Mouse (Mus musculus) lung, embryonic 16.5 days (tissue): ENCODE measurements at regions not wholly inside any gene's neighbourhood (a gene's known extent, or its start where the extent isn't known, plus 50 kb on each side); places are given as distances from the start of the nearest gene placed in this dataset.

Experiments used
- ATAC-seq: fragments of 200-750 bp; cut with Nextera tagmentation; 2 replicates; pipeline ENCODE4 v1.8.0; 2017; ENCODE audit warnings: low read depth, mild to moderate bottlenecking, moderate library complexity
- H3K27ac ChIP-seq: fragments of 300-500 bp; sonication (generic); 2 replicates; pipeline ENCODE4 v1.5.1; 2014; ENCODE audit warnings: mild to moderate bottlenecking, control low read depth, low read length
- H3K27me3 ChIP-seq: fragments of 300-500 bp; sonication (generic); 2 replicates; pipeline ENCODE4 v1.6.1; 2014; ENCODE audit warnings: low read depth, low read length, mixed read lengths; ENCODE audit not compliant: control insufficient read depth, insufficient read depth
- H3K36me3 ChIP-seq: fragments of 300-500 bp; sonication (generic); 2 replicates; pipeline ENCODE4 v1.6.1; 2014; ENCODE audit warnings: low read length; ENCODE audit not compliant: control insufficient read depth, insufficient read depth
- H3K4me1 ChIP-seq: fragments of 300-500 bp; sonication (generic); replicated peaks from 2 replicates; pipeline ENCODE4 v1.6.1; 2014; ENCODE audit warnings: low read length, mixed read lengths; ENCODE audit not compliant: control insufficient read depth, insufficient read depth
- H3K4me2 ChIP-seq: fragments of 300-500 bp; sonication (generic); 2 replicates; pipeline ENCODE4 v1.6.1; 2014; ENCODE audit warnings: low read depth, low read length, control low read depth
- H3K4me3 ChIP-seq: fragments of 300-500 bp; sonication (generic); 2 replicates; pipeline ENCODE4 v1.5.1; 2014; ENCODE audit warnings: mild to moderate bottlenecking, low read length, control low read depth
- H3K9ac ChIP-seq: fragments of 300-500 bp; sonication (generic); 2 replicates; pipeline ENCODE4 v1.6.1; 2014; ENCODE audit warnings: low read length, control low read depth
- H3K9me3 ChIP-seq: fragments of 300-500 bp; sonication (generic); 2 replicates; pipeline ENCODE4 v1.6.1; 2016; ENCODE audit warnings: low read length; ENCODE audit not compliant: control insufficient read depth
- WGBS: fragments of 180-500 bp; shearing (Covaris S2); extraction: QIAGEN DNeasy Blood & Tissue Kit; methylation state at CpG from one replicate; pipeline ENCODE4 v1.1.7; 2014; 5-methylcytosine and 5-hydroxymethylcytosine counted together

GRCm38 (mm10) chr8:25443552-25443951, 619.4 kb upstream of the Adam5 start:
- H3K9me3 ChIP-seq: no peaks in the 10 kb centered on the region
- no peak overlapping the region for H3K27ac ChIP-seq
- H3K27me3 ChIP-seq: no peaks in the 10 kb centered on the region
- no peak for ATAC-seq
- no peaks in the 10 kb centered on the region for H3K36me3 ChIP-seq
- WGBS: 59% methylated on average over 5 of the region's 5 CpGs
- H3K4me3 ChIP-seq: no peak overlapping the region
- peaks cover 8% of the 10 kb centered on the region for H3K4me1 ChIP-seq
- H3K9ac ChIP-seq: no peak overlapping the region
- no peak overlapping the region for H3K4me2 ChIP-seq

GRCm38 (mm10) chr8:25441057-25441441, 616.9 kb upstream of the Adam5 start:
- Histone ChIP-seq H3K27me3 (no peaks in the 10 kb centered on the region), H3K36me3 (no peaks in the 10 kb centered on the region), H3K4me2 (peak overlapping the region; percentile 43), H3K9me3 (no peaks in the 10 kb centered on the region), H3K4me1 (peaks cover 8% of the 10 kb centered on the region), H3K27ac (no peak overlapping the region), H3K4me3 (peak overlapping the region; percentile 3; the same call in 1 of the 2 replicates), H3K9ac (0 out of 2 replicates have a peak overlapping the region, but pooled peaks have one; percentile 5)
- ATAC-seq: no peak
- 20% methylated on average over 6 of the region's 6 CpGs for WGBS

DNA sequence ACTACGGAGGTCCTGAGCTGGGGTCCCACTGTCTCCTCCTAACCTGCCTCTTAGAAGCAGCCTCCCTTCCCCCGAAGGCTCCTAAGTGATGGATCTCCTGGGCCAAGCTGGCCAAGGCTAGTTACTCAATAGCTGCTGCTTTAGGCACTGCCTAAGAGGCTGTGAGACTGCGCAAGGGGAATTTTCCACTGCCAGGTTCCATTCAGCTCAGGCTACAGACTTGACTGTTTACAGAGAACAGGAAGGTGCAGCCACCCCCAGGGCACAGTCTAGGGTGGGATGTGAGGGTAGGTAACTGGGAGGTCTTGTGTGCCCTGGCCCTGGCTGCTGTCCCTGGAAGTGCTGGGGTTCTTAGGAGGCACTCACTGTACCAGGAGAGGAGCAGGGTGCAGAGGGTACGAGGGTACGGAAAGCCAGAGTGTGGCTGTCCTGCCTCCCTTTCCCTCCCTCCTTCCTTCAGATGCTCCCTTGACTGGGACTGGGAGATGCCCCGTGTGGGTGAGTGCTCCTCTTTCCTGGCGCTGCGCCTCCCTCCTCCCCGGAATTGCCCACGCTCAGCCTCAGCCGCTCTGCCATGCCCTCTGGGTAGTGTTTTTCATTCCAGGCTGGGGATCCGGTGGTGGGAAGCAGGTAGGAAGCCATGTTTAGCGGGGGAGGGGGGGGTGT, 616.4 kb upstream of the Adam5 start:
- Histone ChIP-seq H3K27me3 (no peaks in the 10 kb centered on the region), H3K27ac (no peak overlapping the region), H3K4me1 (peaks cover 8% of the 10 kb centered on the region), H3K4me2 (peak overlapping the region; percentile 43), H3K4me3 (peak overlapping the region; percentile 3; the same call in 1 of the 2 replicates), H3K36me3 (no peaks in the 10 kb centered on the region), H3K9me3 (no peaks in the 10 kb centered on the region), H3K9ac (0 out of 2 replicates have a peak overlapping the region, but pooled peaks have one; percentile 5)
- 21% methylated on average over 12 of the region's 13 CpGs for WGBS
- peak; percentile 84 for ATAC-seq

DNA sequence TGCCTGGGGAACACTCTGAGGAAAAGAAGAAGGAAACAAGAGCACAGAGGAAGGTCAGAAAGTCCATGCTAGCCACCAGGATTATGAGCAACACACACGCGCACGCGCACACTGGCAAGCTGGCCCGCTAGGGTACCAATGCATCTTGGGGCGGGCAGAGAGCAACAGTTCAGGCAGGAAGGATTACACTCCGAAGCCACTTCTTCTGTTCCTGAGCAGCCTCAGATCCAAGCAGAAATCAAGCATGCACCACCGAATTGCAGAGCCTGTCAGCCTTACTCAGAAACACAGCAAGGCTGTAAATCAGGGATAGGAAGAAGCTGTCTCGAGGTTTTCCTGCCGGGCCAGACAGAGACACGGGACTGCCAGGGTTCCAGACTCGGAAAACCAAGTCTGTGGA, 615.8 kb upstream of the Adam5 start:
- peak; percentile 32; the same call in 1 of the 2 replicates for ATAC-seq
- 47% methylated on average over 12 of the region's 12 CpGs for WGBS

DNA sequence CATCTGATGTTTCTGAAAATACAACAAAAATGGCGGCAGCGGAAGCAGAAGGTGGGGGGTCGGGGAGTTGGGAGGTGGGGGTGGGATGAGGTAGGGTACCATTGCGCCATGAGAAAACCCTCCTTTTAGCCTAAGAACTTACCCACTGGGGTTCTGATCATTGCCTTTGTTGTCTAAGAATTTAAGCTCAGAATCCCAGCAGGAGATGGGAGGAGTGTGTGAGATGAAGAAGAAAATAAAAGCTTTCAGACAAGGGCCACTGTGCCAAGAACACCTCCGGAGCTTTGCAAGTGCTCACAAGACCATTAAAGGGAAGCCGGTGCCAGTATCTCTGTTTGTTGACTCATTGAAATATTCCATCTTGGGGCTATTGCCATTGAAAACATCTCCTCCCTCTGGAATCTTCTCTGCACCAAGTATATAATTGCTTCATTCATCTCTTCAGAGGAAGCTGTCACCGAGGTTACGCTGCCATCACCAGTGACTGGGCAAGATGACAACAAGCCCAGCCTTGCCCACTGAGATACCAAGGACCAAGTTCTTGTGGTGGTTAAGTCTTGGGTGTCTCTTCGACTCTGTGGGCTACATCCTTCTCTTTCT, 614.0 kb upstream of the Adam5 start:
- H3K9ac ChIP-seq: no peak overlapping the region
- no peak for ATAC-seq
- WGBS: 84% methylated on average over 9 of the region's 9 CpGs

More for the DNA sequence above, 615.8 kb upstream of the Adam5 start:
- H3K4me3 ChIP-seq: no peak overlapping the region
- H3K4me1 ChIP-seq: peaks cover 8% of the 10 kb centered on the region
- H3K9me3 ChIP-seq: no peaks in the 10 kb centered on the region
- no peak overlapping the region for H3K27ac ChIP-seq
- H3K27me3 ChIP-seq: no peaks in the 10 kb centered on the region
- H3K36me3 ChIP-seq: no peaks in the 10 kb centered on the region
- peak overlapping the region; percentile 43; the same call in 1 of the 2 replicates for H3K4me2 ChIP-seq
- no peak overlapping the region for H3K9ac ChIP-seq

GRCm38 (mm10) chr8:25437178-25437577, 613.0 kb upstream of the Adam5 start:
- Histone ChIP-seq H3K4me2 (no peak overlapping the region), H3K9me3 (no peaks in the 10 kb centered on the region), H3K4me1 (peaks cover 8% of the 10 kb centered on the region), H3K4me3 (no peak overlapping the region), H3K36me3 (no peaks in the 10 kb centered on the region), H3K27me3 (no peaks in the 10 kb centered on the region), H3K9ac (no peak overlapping the region), H3K27ac (no peak overlapping the region)
- 61% methylated on average over 4 of the region's 4 CpGs for WGBS
- no peak for ATAC-seq

More for the DNA sequence above, 614.0 kb upstream of the Adam5 start:
- Histone ChIP-seq H3K27me3 (no peaks in the 10 kb centered on the region), H3K9me3 (no peaks in the 10 kb centered on the region), H3K27ac (no peak overlapping the region), H3K4me3 (no peak overlapping the region), H3K4me1 (peaks cover 8% of the 10 kb centered on the region), H3K4me2 (no peak overlapping the region), H3K36me3 (no peaks in the 10 kb centered on the region)

DNA sequence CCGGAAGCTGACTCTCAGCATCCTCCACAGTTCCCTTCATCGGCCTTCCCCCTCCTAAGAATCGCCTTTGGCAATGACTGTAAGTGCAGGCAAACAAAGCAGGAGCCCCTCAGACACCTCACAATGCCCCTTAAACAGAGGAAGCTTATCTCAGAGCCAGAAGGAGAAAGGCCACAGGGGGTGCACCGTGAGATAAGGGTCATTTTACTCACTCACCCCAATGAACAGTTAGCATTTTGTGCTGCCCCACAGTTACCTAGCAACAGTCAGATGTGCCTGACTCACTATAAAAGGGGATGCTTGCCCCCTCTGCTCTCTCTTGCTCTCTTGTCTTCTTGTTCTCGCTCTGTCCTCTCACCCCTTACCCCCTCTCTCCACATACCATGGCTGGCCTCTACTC, 606.4 kb upstream of the Adam5 start:
- Histone ChIP-seq H3K4me2 (no peak overlapping the region), H3K4me1 (no peaks in the 10 kb centered on the region), H3K36me3 (no peaks in the 10 kb centered on the region), H3K27me3 (no peaks in the 10 kb centered on the region), H3K4me3 (no peak overlapping the region), H3K27ac (no peak overlapping the region), H3K9me3 (peaks cover 3% of the 10 kb centered on the region; the same call in 1 of the 2 replicates), H3K9ac (no peak overlapping the region)
- ATAC-seq: no peak
- 21% methylated on average over 5 of the region's 5 CpGs for WGBS

GRCm38 (mm10) chr8:25429846-25430482, 605.8 kb upstream of the Adam5 start:
- Histone ChIP-seq H3K9me3 (peaks cover 3% of the 10 kb centered on the region; the same call in 1 of the 2 replicates), H3K4me2 (no peak overlapping the region), H3K4me3 (no peak overlapping the region), H3K27me3 (no peaks in the 10 kb centered on the region), H3K9ac (no peak overlapping the region), H3K36me3 (no peaks in the 10 kb centered on the region), H3K4me1 (no peaks in the 10 kb centered on the region), H3K27ac (no peak overlapping the region)
- 0 out of 2 replicates have a peak, but pooled peaks have one; percentile 28 for ATAC-seq
- WGBS: 57% methylated on average over 19 of the region's 19 CpGs

DNA sequence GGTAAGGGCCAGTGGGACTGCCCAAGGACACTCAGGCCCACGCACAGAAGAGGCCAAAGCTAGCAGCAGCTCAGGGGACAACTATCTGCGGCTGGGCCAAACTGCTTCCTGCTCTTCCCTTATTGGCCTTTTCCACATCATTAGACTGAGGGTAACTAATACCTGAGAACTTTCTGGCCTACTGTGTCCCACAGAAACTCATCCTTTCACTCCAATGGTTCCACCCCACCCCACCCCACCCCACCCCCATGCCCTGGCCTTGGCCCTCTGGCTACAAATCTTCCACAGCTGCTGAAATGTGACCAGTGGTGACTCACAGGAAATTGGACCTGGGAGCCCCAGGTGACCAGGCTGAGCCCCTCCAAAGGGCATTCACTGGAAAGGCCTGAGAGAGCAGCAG, 604.6 kb upstream of the Adam5 start:
- Histone ChIP-seq H3K4me3 (no peak overlapping the region), H3K27ac (no peak overlapping the region), H3K4me1 (no peaks in the 10 kb centered on the region), H3K9ac (no peak overlapping the region), H3K9me3 (peaks cover 3% of the 10 kb centered on the region; the same call in 1 of the 2 replicates), H3K36me3 (no peaks in the 10 kb centered on the region), H3K4me2 (no peak overlapping the region), H3K27me3 (no peaks in the 10 kb centered on the region)
- ATAC-seq: no peak
- 63% methylated on average over 2 of the region's 2 CpGs for WGBS
